Comparison of ENCODE assay signal across 12 mouse cellular contexts in the genomic region with DNA sequence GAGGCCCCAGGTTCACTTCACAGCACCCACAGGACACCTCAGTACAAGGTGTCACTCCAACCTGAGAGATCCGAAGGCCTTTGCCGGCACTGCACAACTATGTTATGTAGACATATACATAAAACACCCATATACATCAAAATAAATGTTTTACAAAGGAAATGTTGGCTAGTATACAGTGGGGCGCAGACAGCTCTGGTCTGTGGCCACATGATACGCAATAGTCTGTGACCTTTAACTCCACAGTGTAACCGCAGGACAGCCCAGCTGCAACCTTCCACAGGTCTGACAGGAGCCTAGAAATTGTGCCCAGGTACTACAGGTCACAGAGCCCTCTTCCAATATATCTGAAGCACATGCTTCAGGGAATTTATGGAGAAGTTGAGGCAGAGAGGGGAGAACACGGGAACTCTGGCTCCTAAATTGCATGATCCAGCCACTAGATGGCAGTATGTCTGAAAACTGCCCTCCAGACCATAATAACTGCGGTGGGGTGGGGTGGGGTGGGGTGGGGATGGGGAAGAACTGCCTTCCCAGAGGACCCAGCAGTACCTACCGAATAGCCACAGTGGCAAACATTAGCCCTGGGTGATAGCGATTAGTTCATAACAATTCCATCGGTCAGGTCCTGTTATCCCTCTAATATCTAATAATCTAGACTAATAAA. TPM values are rescaled to one million over a fixed set of nuclear protein-coding genes. Genes with fewer than 3 reads are reported as not detected.
DNase-seq lines count a peak whose midpoint lies in the region; ATAC-seq and TF ChIP-seq lines count a peak whose summit lies in the region.
"Had no signal": no experiment of that assay in that cellular context is flagged by ENCODE, and none has a peak within 500 bp of the region (broad histone marks: within the 10 kb centered on the region; RNA-seq: fewer than 3 reads in every experiment).

No protein-coding gene starts in this region.

- peak; percentile 33 to 54 for DNase-seq in cerebellum, adult 18-20 months
- no peak for DNase-seq in cerebellum, adult 9-11 months
- no peak for DNase-seq in kidney, postnatal 0 days (ENCODE audit: low spot score)
- no peak for DNase-seq in kidney, adult 8-10 months
- peak; percentile 20 for DNase-seq in induced T-regulatory cell, adult 2 months (ENCODE audit: low read depth)

- H3K27ac ChIP-seq in kidney, postnatal 0 days, result no peak overlapping the region
- H3K27ac ChIP-seq in neural tube, embryonic 15.5 days (replicated peaks), result no peak overlapping the region
- H3K27ac ChIP-seq: forebrain, embryonic 10.5 days; hindbrain, embryonic 15.5 days; limb, embryonic 15.5 days had no signal

- no peaks in the 10 kb centered on the region for H3K9me3 ChIP-seq in kidney, postnatal 0 days (replicated peaks; ENCODE audit: low read length)
- no peaks in the 10 kb centered on the region for H3K9me3 ChIP-seq in E14TG2a.4 (ENCODE audit: low read length)
- H3K9me3 ChIP-seq in neural tube, embryonic 15.5 days (replicated peaks), result no peaks in the 10 kb centered on the region
- H3K9me3 ChIP-seq: forebrain, embryonic 10.5 days; hindbrain, embryonic 15.5 days; limb, embryonic 15.5 days had no signal

- no peaks in the 10 kb centered on the region for H3K4me1 ChIP-seq in kidney, postnatal 0 days (replicated peaks; ENCODE audit: insufficient read depth, low read length)
- H3K4me1 ChIP-seq in E14TG2a.4 (replicated peaks; ENCODE audit: low read depth, low read length), result peaks cover 86% of the 10 kb centered on the region
- H3K4me1 ChIP-seq in neural tube, embryonic 15.5 days, result no peaks in the 10 kb centered on the region
- H3K4me1 ChIP-seq: forebrain, embryonic 10.5 days; hindbrain, embryonic 15.5 days; limb, embryonic 15.5 days had no signal

- no peak overlapping the region for H3K9ac ChIP-seq in kidney, postnatal 0 days (ENCODE audit: low read depth, low read length)
- H3K9ac ChIP-seq in neural tube, embryonic 15.5 days (replicated peaks), result no peak overlapping the region
- H3K9ac ChIP-seq: hindbrain, embryonic 15.5 days; limb, embryonic 15.5 days had no signal

- no peak overlapping the region for H3K4me2 ChIP-seq in kidney, postnatal 0 days (ENCODE audit: low read length)
- no peak overlapping the region for H3K4me2 ChIP-seq in neural tube, embryonic 15.5 days
- H3K4me2 ChIP-seq: hindbrain, embryonic 15.5 days; limb, embryonic 15.5 days had no signal

- WGBS in kidney, postnatal 0 days, result 78% methylated on average over 10 of the region's 10 CpGs
- WGBS in neural tube, embryonic 15.5 days, result 72% methylated on average over 10 of the region's 10 CpGs

- peak; percentile 40; the same call in 1 of the 2 replicates for TF ChIP-seq CTCF in kidney, postnatal 0 days (IDR thresholded peaks at IDR 0.05; ENCODE audit: low read depth)
- TF ChIP-seq CTCF in E14TG2a.4 (conservative IDR thresholded peaks at IDR 0.05; ENCODE audit: low read length), result peak; percentile 57

- H3K36me3 ChIP-seq in kidney, postnatal 0 days (ENCODE audit: insufficient read depth, low read length), result no peaks in the 10 kb centered on the region
- H3K36me3 ChIP-seq in E14TG2a.4 (ENCODE audit: insufficient read depth, low read length), result peaks cover 29% of the 10 kb centered on the region
- peaks cover 50% of the 10 kb centered on the region for H3K36me3 ChIP-seq in neural tube, embryonic 15.5 days
- H3K36me3 ChIP-seq: forebrain, embryonic 10.5 days; limb, embryonic 15.5 days had no signal

- H3K27me3 ChIP-seq in kidney, postnatal 0 days (ENCODE audit: insufficient read depth, low read length), result no peaks in the 10 kb centered on the region
- peaks cover 11% of the 10 kb centered on the region; the same call in 1 of the 2 replicates for H3K27me3 ChIP-seq in E14TG2a.4 (ENCODE audit: insufficient read depth, low read length)
- no peaks in the 10 kb centered on the region for H3K27me3 ChIP-seq in neural tube, embryonic 15.5 days (replicated peaks)
- H3K27me3 ChIP-seq: hindbrain, embryonic 15.5 days; limb, embryonic 15.5 days had no signal

- ATAC-seq in kidney, postnatal 0 days (replicated peaks; ENCODE audit: low FRiP score, low read depth), result 0 out of 2 replicates have a peak, but pooled peaks have one; percentile 25
- ATAC-seq in inflammation-experienced regulatory T-cells, adult 6 months, result no peak
- no peak for ATAC-seq in neural tube, embryonic 15.5 days (ENCODE audit: low FRiP score)
- ATAC-seq: activated CD4-positive, CD25-positive, alpha-beta regulatory T cell, adult 4 months had no signal

- H3K4me3 ChIP-seq in kidney, postnatal 0 days (replicated peaks; ENCODE audit: low read depth, low read length), result no peak overlapping the region
- H3K4me3 ChIP-seq in E14TG2a.4 (replicated peaks; ENCODE audit: low read length), result peak overlapping the region; percentile 26; the same call in 1 of the 2 replicates
- H3K4me3 ChIP-seq in neural tube, embryonic 15.5 days (replicated peaks), result no peak overlapping the region
- H3K4me3 ChIP-seq: forebrain, embryonic 10.5 days; hindbrain, embryonic 15.5 days; limb, embryonic 15.5 days had no signal

RNA-seq across cellular contexts. Expression of gene Clstn3, which starts 16.3 kb away (rescaled TPM):
- polyA plus RNA-seq in kidney, postnatal 0 days (2015; fragmentation: Nextera tagmentation; extraction: Ambion mirVana), result 2.5 and 2.7 TPM in 2 replicates
- polyA plus RNA-seq in inflammation-experienced regulatory T-cells, adult 6 months (2017; shearing (Covaris generic)), result not detected
- 135 and 160 TPM in 2 replicates for polyA plus RNA-seq in neural tube, embryonic 15.5 days (2015; fragmentation: Nextera tagmentation; extraction: Ambion mirVana)
- polyA plus RNA-seq: activated CD4-positive, CD25-positive, alpha-beta regulatory T cell, adult 4 months had no signal

RNA-seq across cellular contexts. Expression of gene Pex5, which starts 33.5 kb away (rescaled TPM):
- polyA plus RNA-seq in kidney, postnatal 0 days (2015; fragmentation: Nextera tagmentation; extraction: Ambion mirVana), result 36.4 and 39.4 TPM in 2 replicates
- 10 to 100 TPM in 1 of 3 experiments, 1 to 10 TPM in 2; 7.0 to 10.1 (median 9.3) TPM for polyA plus RNA-seq in inflammation-experienced regulatory T-cells, adult 6 months (2017; shearing (Covaris generic))
- polyA plus RNA-seq in neural tube, embryonic 15.5 days (2015; fragmentation: Nextera tagmentation; extraction: Ambion mirVana), result 58.0 and 62.4 TPM in 2 replicates

RNA-seq across cellular contexts. Expression of gene C1rl, which starts 44.6 kb away (rescaled TPM):
- polyA plus RNA-seq in kidney, postnatal 0 days (2015; fragmentation: Nextera tagmentation; extraction: Ambion mirVana), result 2.8 and 3.0 TPM in 2 replicates
- not detected for polyA plus RNA-seq in inflammation-experienced regulatory T-cells, adult 6 months (2017; shearing (Covaris generic))
- polyA plus RNA-seq in neural tube, embryonic 15.5 days (2015; fragmentation: Nextera tagmentation; extraction: Ambion mirVana), result 0.40 and 0.69 TPM in 2 replicates
- polyA plus RNA-seq: activated CD4-positive, CD25-positive, alpha-beta regulatory T cell, adult 4 months had no signal

Comparison
In these comparisons a context has a peak if more than half of its experiments do, and no peak if none do; other contexts are left out.
1. DNase-seq: peak in cerebellum, adult 18-20 months (2 of 2) and induced T-regulatory cell, adult 2 months (single experiment); none in cerebellum, adult 9-11 months (single experiment), kidney, postnatal 0 days (single experiment) and kidney, adult 8-10 months (0 of 2).
2. RNA of gene Clstn3, which starts 16.3 kb away (polyA plus RNA-seq): 135 to 160 TPM in neural tube, embryonic 15.5 days; 2.5 to 2.7 TPM in kidney, postnatal 0 days and not detected in inflammation-experienced regulatory T-cells, adult 6 months; every median in the first group is over 10 times any median in the second.